In genomic region chr5:105682143-105682611, GRCm38 (mm10) we compare ENCODE assay signal across 25 mouse cellular contexts. TPM values are rescaled to one million over a fixed set of nuclear protein-coding genes. Genes with fewer than 3 reads are reported as not detected.
DNase-seq lines count a peak whose midpoint lies in the region; ATAC-seq lines count a peak whose summit lies in the region.
"Had no signal": no experiment of that assay in that cellular context is flagged by ENCODE, and none has a peak within 500 bp of the region (broad histone marks: within the 10 kb centered on the region; RNA-seq: fewer than 3 reads in every experiment).

No protein-coding gene starts in this region.

- WGBS in hindbrain, embryonic 12.5 days = 55% methylated on average over 9 of the region's 9 CpGs
- WGBS in hindbrain, embryonic 11.5 days = 61% methylated on average over 9 of the region's 9 CpGs
- WGBS in neural tube, embryonic 11.5 days = 70% methylated on average over 9 of the region's 9 CpGs
- WGBS in kidney, embryonic 15.5 days = 79% methylated on average over 9 of the region's 9 CpGs

- H3K4me3 ChIP-seq in hindbrain, embryonic 12.5 days = no peak overlapping the region
- no peak overlapping the region for H3K4me3 ChIP-seq in hindbrain, embryonic 11.5 days (ENCODE audit: low read depth, low read length)
- H3K4me3 ChIP-seq in neural tube, embryonic 11.5 days (ENCODE audit: low read depth, low read length) = no peak overlapping the region
- H3K4me3 ChIP-seq in kidney, embryonic 15.5 days (replicated peaks) = no peak overlapping the region
- H3K4me3 ChIP-seq: erythroblast, embryonic 14.5 days; forebrain, embryonic 15.5 days; gastrocnemius, adult 2 months; heart, embryonic 12.5 days; hindbrain, embryonic 15.5 days; limb, embryonic 10.5 days; midbrain, embryonic 10.5 days; neural tube, embryonic 13.5 days; stomach, embryonic 15.5 days had no signal

- no peak for DNase-seq in hindbrain, embryonic 11.5 days (ENCODE audit: low spot score)
- peak; percentile 12 for DNase-seq in neural tube, embryonic 11.5 days (ENCODE audit: low spot score)
- DNase-seq in neural tube, embryonic 10.5 days (ENCODE audit: extremely low spot score, low spot score) = no peak
- DNase-seq in ES-CJ7 (ENCODE audit: low read depth, low spot score) = peak; percentile 50
- DNase-seq in right cerebral cortex, postnatal 36 days (ENCODE audit: low spot score in 2 of 2) = peak; percentile 23 to 32
- DNase-seq: adrenal gland, adult 2 months; cerebellum, adult 8-10 months; gastrocnemius, adult 2 months; heart, adult 11 months; heart, postnatal 14 days; kidney, postnatal 4 days; layer of hippocampus, adult 9-11 months; liver, postnatal 0 days; lung, postnatal 4 days had no signal

- peaks cover 22% of the 10 kb centered on the region for H3K4me1 ChIP-seq in hindbrain, embryonic 12.5 days
- 0 out of 2 replicates have a peak, but pooled peaks cover 2% of the 10 kb centered on the region for H3K4me1 ChIP-seq in hindbrain, embryonic 11.5 days (replicated peaks; ENCODE audit: control insufficient read depth, insufficient read depth, low read length)
- peaks cover 13% of the 10 kb centered on the region for H3K4me1 ChIP-seq in neural tube, embryonic 11.5 days (ENCODE audit: control insufficient read depth, insufficient read depth, low read length)
- peaks cover 39% of the 10 kb centered on the region for H3K4me1 ChIP-seq in kidney, embryonic 15.5 days
- H3K4me1 ChIP-seq: hindbrain, embryonic 15.5 days had no signal

- H3K4me2 ChIP-seq in hindbrain, embryonic 12.5 days (replicated peaks) = no peak overlapping the region
- no peak overlapping the region for H3K4me2 ChIP-seq in hindbrain, embryonic 11.5 days (replicated peaks; ENCODE audit: low read depth, low read length)
- no peak overlapping the region for H3K4me2 ChIP-seq in neural tube, embryonic 11.5 days (ENCODE audit: low read depth)
- no peak overlapping the region for H3K4me2 ChIP-seq in kidney, embryonic 15.5 days
- H3K4me2 ChIP-seq: forebrain, embryonic 15.5 days; heart, embryonic 12.5 days; hindbrain, embryonic 15.5 days; neural tube, embryonic 13.5 days; stomach, embryonic 15.5 days had no signal

- no peaks in the 10 kb centered on the region for H3K36me3 ChIP-seq in hindbrain, embryonic 12.5 days
- no peaks in the 10 kb centered on the region for H3K36me3 ChIP-seq in hindbrain, embryonic 11.5 days (ENCODE audit: control insufficient read depth, insufficient read depth, low read length)
- no peaks in the 10 kb centered on the region for H3K36me3 ChIP-seq in neural tube, embryonic 11.5 days (ENCODE audit: control insufficient read depth, insufficient read depth, low read length)
- no peaks in the 10 kb centered on the region for H3K36me3 ChIP-seq in kidney, embryonic 15.5 days
- H3K36me3 ChIP-seq: forebrain, embryonic 15.5 days; heart, embryonic 12.5 days; hindbrain, embryonic 15.5 days; limb, embryonic 10.5 days; midbrain, embryonic 10.5 days; neural tube, embryonic 13.5 days; stomach, embryonic 15.5 days had no signal

- no peaks in the 10 kb centered on the region for H3K27me3 ChIP-seq in hindbrain, embryonic 12.5 days
- H3K27me3 ChIP-seq in hindbrain, embryonic 11.5 days (ENCODE audit: control insufficient read depth, insufficient read depth, low read length) = no peaks in the 10 kb centered on the region
- H3K27me3 ChIP-seq in neural tube, embryonic 11.5 days (ENCODE audit: control insufficient read depth, insufficient read depth, low read length) = no peaks in the 10 kb centered on the region
- H3K27me3 ChIP-seq in kidney, embryonic 15.5 days = no peaks in the 10 kb centered on the region
- H3K27me3 ChIP-seq: forebrain, embryonic 15.5 days; hindbrain, embryonic 15.5 days; neural tube, embryonic 13.5 days; stomach, embryonic 15.5 days had no signal

- no peaks in the 10 kb centered on the region for H3K9me3 ChIP-seq in hindbrain, embryonic 12.5 days (replicated peaks)
- H3K9me3 ChIP-seq in hindbrain, embryonic 11.5 days (ENCODE audit: control insufficient read depth, low read length) = no peaks in the 10 kb centered on the region
- H3K9me3 ChIP-seq in neural tube, embryonic 11.5 days (ENCODE audit: control insufficient read depth, low read length) = no peaks in the 10 kb centered on the region
- no peaks in the 10 kb centered on the region for H3K9me3 ChIP-seq in kidney, embryonic 15.5 days (replicated peaks)
- H3K9me3 ChIP-seq: forebrain, embryonic 15.5 days; heart, embryonic 12.5 days; hindbrain, embryonic 15.5 days; limb, embryonic 10.5 days; midbrain, embryonic 10.5 days; neural tube, embryonic 13.5 days; stomach, embryonic 15.5 days had no signal

- peak overlapping the region; percentile 48 for H3K27ac ChIP-seq in hindbrain, embryonic 12.5 days
- H3K27ac ChIP-seq in hindbrain, embryonic 11.5 days (ENCODE audit: low read depth, low read length) = no peak overlapping the region
- no peak overlapping the region for H3K27ac ChIP-seq in neural tube, embryonic 11.5 days (ENCODE audit: low read depth, low read length)
- H3K27ac ChIP-seq in kidney, embryonic 15.5 days = no peak overlapping the region
- H3K27ac ChIP-seq: forebrain, embryonic 15.5 days; gastrocnemius, adult 2 months; hindbrain, embryonic 15.5 days; limb, embryonic 10.5 days; midbrain, embryonic 10.5 days; neural tube, embryonic 13.5 days; stomach, embryonic 15.5 days had no signal

- no peak overlapping the region for H3K9ac ChIP-seq in hindbrain, embryonic 12.5 days
- H3K9ac ChIP-seq in hindbrain, embryonic 11.5 days (ENCODE audit: low read depth, low read length) = no peak overlapping the region
- H3K9ac ChIP-seq in neural tube, embryonic 11.5 days (ENCODE audit: low read length) = no peak overlapping the region
- no peak overlapping the region for H3K9ac ChIP-seq in kidney, embryonic 15.5 days
- H3K9ac ChIP-seq: forebrain, embryonic 15.5 days; heart, embryonic 12.5 days; hindbrain, embryonic 15.5 days; liver, postnatal 0 days; neural tube, embryonic 13.5 days; stomach, embryonic 15.5 days had no signal

- ATAC-seq in hindbrain, embryonic 12.5 days (ENCODE audit: low FRiP score) = no peak
- ATAC-seq in hindbrain, embryonic 11.5 days (ENCODE audit: low FRiP score) = no peak
- no peak for ATAC-seq in neural tube, embryonic 11.5 days (ENCODE audit: insufficient read depth, low FRiP score, low TSS enrichment)
- ATAC-seq in kidney, embryonic 15.5 days (replicated peaks; ENCODE audit: low FRiP score) = no peak
- ATAC-seq: forebrain, embryonic 15.5 days; intestine, embryonic 16.5 days; liver, postnatal 0 days had no signal

RNA-seq across cellular contexts. Expression of gene Lrrc8d, which starts 17.6 kb away (rescaled TPM):
- 35.0 and 35.9 TPM in 2 replicates for polyA plus RNA-seq in hindbrain, embryonic 12.5 days (2016; fragmentation: Nextera tagmentation; extraction: Ambion mirVana)
- polyA plus RNA-seq in hindbrain, embryonic 11.5 days (2014; fragmentation: Nextera tagmentation; extraction: Ambion mirVana) = 24.7 and 25.1 TPM in 2 replicates
- polyA plus RNA-seq in neural tube, embryonic 11.5 days (2014; fragmentation: Nextera tagmentation; extraction: Ambion mirVana) = 28.1 and 28.6 TPM in 2 replicates
- 30.0 and 32.2 TPM in 2 replicates for polyA plus RNA-seq in kidney, embryonic 15.5 days (2015; fragmentation: Nextera tagmentation; extraction: Ambion mirVana)

Comparison
In these comparisons a context has a peak if more than half of its experiments do, and no peak if none do; other contexts are left out.
1. DNase-seq: peak in neural tube, embryonic 11.5 days (single experiment), ES-CJ7 (single experiment) and right cerebral cortex, postnatal 36 days (2 of 2); none in hindbrain, embryonic 11.5 days (single experiment) and neural tube, embryonic 10.5 days (single experiment).